Mouse (Mus musculus) forebrain, embryonic 11.5 days (tissue): Measurements from ENCODE around the gene Gm17416. TPM values are rescaled to one million over a fixed set of nuclear protein-coding genes. Genes with fewer than 3 reads are reported as not detected.

ENCODE experiments used
- ATAC-seq: fragments of 200-750 bp; cut with Nextera tagmentation; replicated peaks from 2 replicates; pipeline ENCODE4 v1.8.0; 2017; ENCODE audit warnings: moderate TSS enrichment; ENCODE audit not compliant: low FRiP score
- DNase-seq: peaks from one replicate; pipeline ENCODE4 v3.0.0-alpha.2; 2017; ENCODE audit warnings: low spot score
- H3K27ac ChIP-seq: fragments of 300-500 bp; sonication (generic); 2 replicates; pipeline ENCODE4 v1.5.1; 2014; ENCODE audit warnings: low read depth, low read length
- H3K27me3 ChIP-seq: fragments of 300-500 bp; sonication (generic); 2 replicates; pipeline ENCODE4 v1.6.1; 2014; ENCODE audit warnings: mild to moderate bottlenecking, low read length, mixed read lengths; ENCODE audit not compliant: control insufficient read depth, insufficient read depth
- H3K36me3 ChIP-seq: fragments of 300-500 bp; sonication (generic); 2 replicates; pipeline ENCODE4 v1.6.1; 2014; ENCODE audit warnings: mild to moderate bottlenecking, low read length, moderate library complexity, mixed read lengths; ENCODE audit not compliant: control insufficient read depth, insufficient read depth
- H3K4me1 ChIP-seq: fragments of 300-500 bp; sonication (generic); replicated peaks from 2 replicates; pipeline ENCODE4 v1.6.1; 2014; ENCODE audit warnings: low read length, mixed read lengths; ENCODE audit not compliant: control insufficient read depth, insufficient read depth
- H3K4me2 ChIP-seq: fragments of 300-500 bp; sonication (generic); 2 replicates; pipeline ENCODE4 v1.6.1; 2014; ENCODE audit warnings: low read depth, mild to moderate bottlenecking, low read length, moderate library complexity, mixed read lengths; ENCODE audit not compliant: severe bottlenecking
- H3K4me3 ChIP-seq: fragments of 300-500 bp; sonication (generic); 2 replicates; pipeline ENCODE4 v1.5.1; 2014; ENCODE audit warnings: low read depth, low read length
- H3K9ac ChIP-seq: fragments of 300-500 bp; sonication (generic); 2 replicates; pipeline ENCODE4 v1.6.1; 2014; ENCODE audit warnings: low read length
- H3K9me3 ChIP-seq: fragments of 300-500 bp; sonication (generic); 2 replicates; pipeline ENCODE4 v1.6.1; 2016; ENCODE audit warnings: low read length, mixed read lengths; ENCODE audit not compliant: control insufficient read depth
- WGBS: fragments of 180-500 bp; shearing (Covaris S2); extraction: QIAGEN DNeasy Blood & Tissue Kit; methylation state at CpG from one replicate; pipeline ENCODE4 v1.1.7; 2014; 5-methylcytosine and 5-hydroxymethylcytosine counted together
- polyA plus RNA-seq: library from polyadenylated mRNA; unstranded; fragments of >200 nt; fragmentation: Nextera tagmentation; extraction: Ambion mirVana; gene quantifications from 2 replicates; pipeline ENCODE4 v1.2.1, GENCODE M21; 2014

Gene Gm17416
- polyA plus RNA-seq, 1 experiment from 2014 or later, result not detected

GRCm38 (mm10) chr2:152556655-152557054 lies 12.5 kb upstream of the Gm17416 start:
- Histone ChIP-seq H3K9ac (no peak overlapping the region), H3K4me3 (no peak overlapping the region), H3K4me1 (no peaks in the 10 kb centered on the region), H3K4me2 (no peak overlapping the region), H3K36me3 (no peaks in the 10 kb centered on the region), H3K27ac (no peak overlapping the region), H3K27me3 (no peaks in the 10 kb centered on the region), H3K9me3 (no peaks in the 10 kb centered on the region)
- DNase-seq, result no peak
- ATAC-seq, result no peak
- WGBS, result 88% methylated on average over 7 of the region's 7 CpGs

GRCm38 (mm10) chr2:152569881-152570280 lies 743 bp downstream of the Gm17416 start:
- 83% methylated on average over 4 of the region's 4 CpGs for WGBS
- H3K27me3 ChIP-seq, result no peaks in the 10 kb centered on the region
- no peak overlapping the region for H3K9ac ChIP-seq
- H3K4me1 ChIP-seq, result no peaks in the 10 kb centered on the region
- no peak overlapping the region for H3K4me2 ChIP-seq
- H3K4me3 ChIP-seq, result no peak overlapping the region
- no peak for ATAC-seq
- DNase-seq, result no peak
- H3K36me3 ChIP-seq, result no peaks in the 10 kb centered on the region
- H3K27ac ChIP-seq, result no peak overlapping the region
- H3K9me3 ChIP-seq, result no peaks in the 10 kb centered on the region

DNA sequence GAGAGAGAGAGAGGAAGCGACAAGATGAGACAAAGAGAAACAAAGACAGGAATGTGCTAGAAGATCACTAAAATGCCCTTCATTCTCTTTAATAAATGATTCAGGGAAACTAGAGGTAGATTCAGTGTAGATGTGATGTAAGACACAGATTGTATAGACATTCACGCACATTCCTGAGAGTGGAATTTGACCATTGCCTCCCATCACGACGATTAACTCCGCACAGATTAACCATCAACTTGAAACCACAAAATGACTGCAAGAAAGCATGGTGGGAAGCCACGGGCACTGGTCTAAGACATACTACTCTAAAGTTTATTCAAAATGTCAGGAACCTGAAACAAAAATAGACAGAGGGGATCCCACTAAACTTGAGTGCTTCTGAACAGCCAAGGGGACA lies 1.2 kb downstream of the Gm17416 start:
- Histone ChIP-seq H3K27me3 (no peaks in the 10 kb centered on the region), H3K9ac (no peak overlapping the region), H3K27ac (no peak overlapping the region), H3K4me1 (no peaks in the 10 kb centered on the region), H3K36me3 (no peaks in the 10 kb centered on the region), H3K9me3 (no peaks in the 10 kb centered on the region), H3K4me2 (no peak overlapping the region), H3K4me3 (no peak overlapping the region)
- no peak for ATAC-seq
- WGBS, result 84% methylated on average over 6 of the region's 6 CpGs
- no peak for DNase-seq

DNA sequence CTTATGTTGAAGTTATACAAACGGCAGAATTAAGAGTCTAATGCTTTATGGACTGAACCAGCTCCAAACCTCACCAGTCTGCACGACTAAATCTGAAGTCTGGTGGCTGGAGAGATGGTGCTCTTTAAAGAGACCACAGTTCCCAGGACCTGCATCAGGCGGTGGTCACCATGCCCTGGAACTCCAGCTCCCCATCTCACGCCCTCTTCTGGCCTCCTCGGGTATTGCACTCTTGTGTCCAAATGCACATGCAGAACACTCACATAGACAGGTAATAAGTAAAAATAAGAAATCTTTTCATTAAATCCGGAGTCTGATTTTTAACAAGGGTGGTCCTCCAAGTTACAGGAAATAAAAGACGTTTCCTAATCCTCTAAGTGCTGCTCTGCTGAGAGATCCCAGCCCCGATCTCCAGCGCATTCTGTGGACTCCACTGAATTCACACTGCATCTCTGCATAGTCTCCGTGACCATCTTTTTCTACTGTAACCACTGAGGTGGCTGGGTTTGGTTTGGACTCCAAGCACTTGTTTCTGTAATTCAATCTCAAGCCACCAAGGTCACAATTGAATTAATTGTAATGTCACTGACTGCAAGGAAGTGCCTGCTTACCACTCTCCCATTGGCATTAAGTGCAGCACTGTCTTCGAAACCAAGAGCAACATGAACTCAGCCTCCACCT lies 3.1 kb downstream of the Gm17416 start, which contains the start of gene Defb21:
Defb21 (plus strand) TSS at position 631 of the 681 bp plus-strand sequence.
- ATAC-seq (no peak), DNase-seq (peak; percentile 56)
- Histone ChIP-seq H3K9me3 (no peaks in the 10 kb centered on the region), H3K27ac (no peak within 1 kb of the TSS), H3K4me3 (no peak within 1 kb of the TSS), H3K9ac (no peak within 1 kb of the TSS), H3K4me1 (no peaks in the 10 kb centered on the region), H3K4me2 (no peak within 1 kb of the TSS), H3K36me3 (no peaks in the 10 kb centered on the region), H3K27me3 (no peaks in the 10 kb centered on the region)
- WGBS, result 61% methylated on average over 11 of the region's 11 CpGs

GRCm38 (mm10) chr2:152573484-152573883 lies 4.3 kb downstream of the Gm17416 start:
- ATAC-seq (no peak), DNase-seq (no peak)
- no peak overlapping the region for H3K27ac ChIP-seq
- H3K9me3 ChIP-seq, result no peaks in the 10 kb centered on the region
- no peaks in the 10 kb centered on the region for H3K27me3 ChIP-seq
- H3K36me3 ChIP-seq, result no peaks in the 10 kb centered on the region
- H3K9ac ChIP-seq, result no peak overlapping the region
- H3K4me3 ChIP-seq, result no peak overlapping the region
- 94% methylated on average over 8 of the region's 8 CpGs for WGBS
- no peak overlapping the region for H3K4me2 ChIP-seq
- H3K4me1 ChIP-seq, result no peaks in the 10 kb centered on the region

DNA sequence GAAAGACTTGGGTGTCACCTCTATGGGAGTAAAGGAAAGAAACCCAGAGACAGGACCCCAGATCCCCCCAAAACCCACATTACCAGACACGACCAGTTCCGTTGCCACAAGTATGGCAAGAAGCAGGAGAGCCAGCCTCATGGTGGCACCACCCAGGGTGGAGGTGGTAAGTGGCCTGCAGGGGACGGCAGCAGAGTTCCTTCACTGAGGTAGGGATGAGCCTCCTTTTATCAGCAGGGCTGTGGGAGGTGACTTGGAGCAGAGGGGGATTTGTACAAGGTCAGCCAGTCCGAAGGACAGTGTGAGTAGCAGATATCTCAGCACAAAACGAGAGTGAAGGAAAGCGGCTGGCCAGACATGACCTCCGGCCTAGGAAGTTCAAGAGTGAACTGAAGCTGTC lies 11.0 kb downstream of the Gm17416 start, which contains the start of gene Defb19:
Defb19 (minus strand) TSS at position 206 of the 400 bp plus-strand sequence.
- Histone ChIP-seq H3K9me3 (no peaks in the 10 kb centered on the region), H3K27me3 (no peaks in the 10 kb centered on the region), H3K9ac (no peak within 1 kb of the TSS), H3K4me2 (no peak within 1 kb of the TSS), H3K4me3 (no peak within 1 kb of the TSS), H3K27ac (no peak within 1 kb of the TSS), H3K36me3 (no peaks in the 10 kb centered on the region), H3K4me1 (no peaks in the 10 kb centered on the region)
- 78% methylated on average over 7 of the region's 7 CpGs for WGBS
- no peak for ATAC-seq
- DNase-seq, result no peak

DNA sequence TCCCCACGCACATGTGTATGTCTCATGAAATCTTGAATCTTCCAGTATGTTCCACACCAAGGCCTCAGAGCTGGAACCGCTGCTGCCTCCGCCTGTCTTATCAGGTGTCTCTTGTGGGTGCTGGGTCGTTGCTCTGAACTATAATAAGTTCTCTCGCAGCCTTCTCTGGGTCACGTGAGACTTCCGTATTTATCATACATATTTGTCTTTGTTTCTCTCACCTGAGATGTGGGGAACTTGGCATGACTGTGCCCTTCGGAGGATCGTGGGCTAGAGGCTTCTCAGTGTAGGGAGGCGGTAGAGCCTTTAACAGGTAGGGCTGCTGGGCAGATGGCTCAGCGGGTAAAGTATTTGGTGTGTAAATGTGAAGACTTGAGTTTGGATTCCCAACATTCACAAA lies 11.5 kb downstream of the Gm17416 start:
- no peak overlapping the region for H3K4me2 ChIP-seq
- DNase-seq (no peak), ATAC-seq (no peak)
- H3K27me3 ChIP-seq, result no peaks in the 10 kb centered on the region
- no peak overlapping the region for H3K9ac ChIP-seq
- no peak overlapping the region for H3K27ac ChIP-seq
- H3K4me3 ChIP-seq, result no peak overlapping the region
- no peaks in the 10 kb centered on the region for H3K36me3 ChIP-seq
- H3K4me1 ChIP-seq, result no peaks in the 10 kb centered on the region
- H3K9me3 ChIP-seq, result no peaks in the 10 kb centered on the region
- WGBS, result 92% methylated on average over 11 of the region's 11 CpGs

DNA sequence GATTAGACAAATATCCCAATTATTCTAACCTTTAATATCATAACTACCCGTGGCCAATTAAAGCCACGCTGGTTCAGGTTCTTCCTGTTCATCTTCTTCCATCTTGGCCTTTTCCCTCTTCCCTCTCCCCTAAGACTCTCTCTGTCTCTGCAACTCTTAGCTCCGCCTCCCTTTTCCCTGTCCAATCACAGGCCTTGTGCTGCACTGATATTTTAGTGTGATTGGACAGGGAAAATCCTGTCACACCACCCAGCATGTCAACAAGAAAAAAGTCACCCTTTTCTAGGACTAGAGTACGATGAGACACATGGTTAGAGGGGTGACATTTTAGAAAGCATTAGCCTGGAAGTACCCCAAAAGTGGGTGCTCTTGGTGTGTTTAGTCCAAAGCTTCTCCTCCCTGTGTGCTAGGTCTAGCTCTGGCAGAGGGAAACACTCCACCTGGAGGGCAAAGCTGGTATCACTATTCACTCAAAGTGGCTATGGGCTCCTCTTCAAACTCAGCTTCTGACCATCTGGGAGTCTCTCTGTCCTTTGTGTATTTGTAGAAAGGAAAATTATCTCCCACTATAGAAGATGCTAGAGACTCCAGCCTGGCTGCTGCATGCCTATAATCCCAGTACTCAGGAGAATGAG lies 17.9 kb downstream of the Gm17416 start:
- H3K9ac ChIP-seq, result no peak overlapping the region
- WGBS, result 78% methylated on average over 4 of the region's 4 CpGs
- DNase-seq (no peak), ATAC-seq (no peak)
- H3K27ac ChIP-seq, result no peak overlapping the region
- no peak overlapping the region for H3K4me2 ChIP-seq
- no peaks in the 10 kb centered on the region for H3K36me3 ChIP-seq
- H3K4me1 ChIP-seq, result no peaks in the 10 kb centered on the region
- no peak overlapping the region for H3K4me3 ChIP-seq
- no peaks in the 10 kb centered on the region for H3K9me3 ChIP-seq
- H3K27me3 ChIP-seq, result no peaks in the 10 kb centered on the region

DNA sequence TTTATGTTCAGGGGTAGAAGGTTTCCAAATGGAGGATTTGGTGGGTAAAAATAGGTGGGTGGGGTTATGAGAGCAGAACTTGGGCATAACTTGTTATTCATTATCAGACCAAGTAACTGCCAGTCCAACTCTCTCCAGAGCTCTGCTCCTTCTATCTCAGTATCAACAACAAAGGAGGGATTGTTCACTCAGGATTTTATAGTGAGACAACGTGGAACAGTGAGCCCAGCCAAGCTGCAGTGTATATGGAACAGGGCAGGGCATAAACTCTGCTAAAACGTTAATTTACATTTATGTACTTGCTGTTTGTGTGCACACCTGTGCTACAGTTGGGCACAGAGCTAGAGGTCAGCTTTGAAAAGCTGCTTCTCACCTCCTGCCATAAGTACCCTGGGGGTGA lies 19.3 kb downstream of the Gm17416 start:
- Histone ChIP-seq H3K9ac (no peak overlapping the region), H3K4me1 (no peaks in the 10 kb centered on the region), H3K36me3 (no peaks in the 10 kb centered on the region), H3K4me3 (no peak overlapping the region), H3K9me3 (no peaks in the 10 kb centered on the region), H3K4me2 (no peak overlapping the region), H3K27ac (no peak overlapping the region), H3K27me3 (no peaks in the 10 kb centered on the region)
- DNase-seq, result no peak
- WGBS, result 45% methylated on average over 2 of the region's 2 CpGs
- ATAC-seq, result no peak
